Mouse (Mus musculus) lung, postnatal 0 days (tissue): ENCODE data around the gene Vwa2.

Source experiments
- CTCF ChIP-seq: IDR thresholded peaks from 2 replicates; pipeline ENCODE4 v1.5.1; 2016; ENCODE audit warnings: antibody characterized with exemption, mild to moderate bottlenecking
- EP300 ChIP-seq: IDR thresholded peaks from 2 replicates; pipeline ENCODE4 v1.6.1; 2016; ENCODE audit warnings: antibody characterized with exemption, mild to moderate bottlenecking, control low read depth

DNA sequence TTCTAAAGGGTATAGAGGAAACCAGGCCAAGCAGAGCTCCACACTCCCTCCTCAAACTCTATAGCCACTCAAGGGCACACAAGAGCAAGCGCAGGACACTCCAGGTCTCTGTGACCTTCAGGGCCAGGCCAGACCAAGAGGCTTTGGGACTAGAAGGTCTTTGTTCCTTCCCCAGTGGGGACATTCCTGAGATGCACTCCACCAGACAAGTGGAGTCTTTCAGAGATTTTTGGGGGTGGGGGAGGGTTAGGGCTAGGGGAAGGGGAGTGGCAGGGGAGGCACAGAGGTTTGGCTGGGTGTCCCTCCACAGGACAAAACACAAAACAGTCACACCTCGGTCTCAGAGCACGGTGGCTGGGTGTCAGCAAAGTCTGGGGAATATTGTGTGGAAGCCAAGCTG is 85.6 kb downstream of the Vwa2 start:
- TF ChIP-seq CTCF = no peak
- TF ChIP-seq EP300 = no peak
